Mouse (Mus musculus): Measurements from ENCODE around the gene Gsk3b.
"Not testable (repeated sequence)": the region's sequence is repeated elsewhere in the genome, so short reads cannot be mapped to it uniquely, and the experiment has no call there.

Gene Gsk3b

DNA sequence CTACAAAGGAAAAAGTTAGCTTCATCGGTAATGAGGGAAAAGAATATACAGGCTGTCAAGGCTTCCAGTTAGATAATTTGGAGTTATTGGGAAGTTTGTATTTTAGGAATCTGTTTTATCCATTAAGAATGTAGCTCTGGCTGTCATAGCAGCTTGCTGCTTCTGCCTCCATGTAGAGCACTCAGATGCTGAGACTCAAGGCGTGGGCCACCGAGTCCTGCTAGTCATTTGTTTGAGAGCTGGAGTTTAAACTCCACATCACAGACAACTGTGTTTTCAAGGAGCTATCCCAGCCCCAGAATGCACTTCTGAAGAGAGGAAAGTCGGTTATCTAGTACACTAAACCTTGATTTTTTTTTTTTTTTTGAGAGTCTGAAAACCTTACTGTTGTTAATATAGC lies 101.2 kb downstream of the Gsk3b start:
- no peak for DNase-seq (ENCODE audit: low spot score)

DNA sequence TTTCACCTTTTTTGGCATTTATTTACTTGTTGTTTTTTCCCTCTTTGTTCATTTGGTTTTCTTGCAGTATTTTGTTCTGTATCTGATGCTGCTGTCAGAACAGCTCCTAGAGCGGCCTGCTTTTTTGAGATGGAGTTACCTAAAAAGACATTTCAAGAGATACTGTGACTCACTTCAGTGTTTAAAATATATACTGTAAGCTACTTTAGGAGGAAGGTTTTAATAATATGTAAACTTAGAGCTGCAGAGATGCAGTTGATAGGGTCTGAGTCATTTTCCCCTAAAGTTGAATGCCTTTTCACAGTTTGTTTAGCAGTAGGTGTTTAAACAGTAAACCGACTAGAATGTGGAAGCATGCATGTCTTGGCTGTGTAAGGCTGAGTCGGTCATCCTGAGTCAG lies 101.7 kb downstream of the Gsk3b start:
- no peak for DNase-seq (ENCODE audit: low spot score)

DNA sequence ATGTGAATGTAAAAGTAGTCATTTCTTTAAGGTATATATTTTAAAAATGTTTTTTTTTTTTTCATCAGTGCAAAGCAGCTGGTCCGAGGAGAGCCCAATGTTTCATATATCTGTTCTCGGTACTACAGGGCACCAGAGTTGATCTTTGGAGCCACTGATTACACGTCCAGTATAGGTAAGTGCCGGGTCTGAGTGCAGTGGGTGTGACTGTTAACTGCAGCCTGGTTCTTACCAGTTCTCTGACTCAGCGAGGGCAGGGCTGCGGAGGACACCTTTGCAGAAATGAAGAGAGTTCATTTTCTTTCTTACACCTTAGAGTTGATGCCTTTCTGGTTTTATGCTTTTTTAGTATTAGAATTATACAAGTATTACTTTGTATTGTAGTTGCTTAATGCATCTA lies 102.7 kb downstream of the Gsk3b start:
- DNase-seq (ENCODE audit: low spot score): no peak

DNA sequence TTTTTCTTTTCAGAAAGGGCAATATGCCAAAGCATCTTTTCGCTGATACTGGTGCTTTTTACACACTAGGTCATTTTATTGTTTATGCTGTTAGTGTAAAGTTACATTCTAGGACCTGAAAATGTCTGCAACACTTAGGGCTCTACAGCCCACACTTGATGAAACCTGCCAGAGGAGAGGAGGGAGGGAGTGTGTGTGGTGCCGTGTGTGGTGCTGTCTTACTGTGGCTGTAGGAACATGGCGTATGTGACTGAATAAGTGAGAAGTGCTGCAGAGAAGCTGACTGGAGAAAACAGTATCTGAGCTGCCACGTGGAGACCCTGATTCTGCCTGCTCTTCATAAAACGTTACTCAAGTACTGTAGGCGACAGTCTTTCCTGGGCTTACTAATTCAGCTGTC lies 103.8 kb downstream of the Gsk3b start:
- no peak for DNase-seq (ENCODE audit: low spot score)

GRCm38 (mm10) chr16:38197299-38197698 lies 108.5 kb downstream of the Gsk3b start:
- peak; percentile 51 for DNase-seq (ENCODE audit: low spot score)

DNA sequence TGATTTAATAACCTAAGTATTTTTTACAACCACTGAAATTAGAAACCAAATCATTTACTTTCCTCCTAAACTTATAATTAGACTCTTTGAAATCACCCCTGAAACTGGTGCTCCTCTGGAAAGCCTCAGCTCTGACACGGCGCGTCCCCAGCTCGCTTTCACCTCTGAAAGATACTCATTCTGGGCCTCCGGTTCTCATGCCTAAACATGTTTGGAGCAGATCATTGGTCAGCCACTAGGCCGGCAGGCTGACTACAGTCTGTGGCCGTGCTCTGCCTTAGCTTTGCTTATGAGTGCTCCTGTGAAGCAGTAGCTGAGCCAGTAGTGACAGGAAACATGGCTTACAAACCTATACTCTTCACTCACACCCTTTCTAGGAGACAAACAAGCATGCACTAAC lies 116.5 kb downstream of the Gsk3b start:
- no peak for DNase-seq (ENCODE audit: low spot score)

- not testable (repeated sequence) for DNase-seq (ENCODE audit: low spot score)
These were observed 133.7 kb downstream of the Gsk3b start for GRCm38 (mm10) chr16:38222491-38222890.

- DNase-seq (ENCODE audit: low spot score): no peak
These were observed 148.3 kb downstream of the Gsk3b start for GRCm38 (mm10) chr16:38236936-38237585.

DNA sequence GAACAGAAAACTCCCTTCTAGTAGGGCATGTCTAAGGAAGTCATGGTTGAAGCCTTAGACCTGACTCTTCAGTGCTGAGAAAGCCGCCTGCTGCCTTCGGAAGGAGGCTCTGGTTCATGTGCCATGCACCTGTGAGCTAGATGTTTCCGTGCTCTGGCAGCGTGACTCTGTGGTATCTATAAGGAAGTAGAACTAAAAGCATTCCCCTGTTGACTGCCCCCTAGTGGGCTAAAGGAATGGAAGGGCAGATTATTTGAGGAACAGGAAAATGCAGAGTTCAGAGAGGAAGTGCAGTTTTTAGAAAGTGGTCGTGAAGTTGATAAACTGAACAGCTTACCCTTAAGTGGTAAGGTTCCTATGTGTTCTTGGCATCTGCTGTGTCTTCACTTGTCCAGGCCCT lies 150.9 kb downstream of the Gsk3b start:
- peak; percentile 49 for DNase-seq (ENCODE audit: low spot score)

GRCm38 (mm10) chr16:38240167-38240566 lies 151.4 kb downstream of the Gsk3b start:
- DNase-seq (ENCODE audit: low spot score): no peak

GRCm38 (mm10) chr16:38244111-38244510 lies 155.3 kb downstream of the Gsk3b start:
- DNase-seq (ENCODE audit: low spot score): no peak

GRCm38 (mm10) chr16:38245379-38245778 lies 156.6 kb downstream of the Gsk3b start:
- DNase-seq (ENCODE audit: low spot score): no peak

DNA sequence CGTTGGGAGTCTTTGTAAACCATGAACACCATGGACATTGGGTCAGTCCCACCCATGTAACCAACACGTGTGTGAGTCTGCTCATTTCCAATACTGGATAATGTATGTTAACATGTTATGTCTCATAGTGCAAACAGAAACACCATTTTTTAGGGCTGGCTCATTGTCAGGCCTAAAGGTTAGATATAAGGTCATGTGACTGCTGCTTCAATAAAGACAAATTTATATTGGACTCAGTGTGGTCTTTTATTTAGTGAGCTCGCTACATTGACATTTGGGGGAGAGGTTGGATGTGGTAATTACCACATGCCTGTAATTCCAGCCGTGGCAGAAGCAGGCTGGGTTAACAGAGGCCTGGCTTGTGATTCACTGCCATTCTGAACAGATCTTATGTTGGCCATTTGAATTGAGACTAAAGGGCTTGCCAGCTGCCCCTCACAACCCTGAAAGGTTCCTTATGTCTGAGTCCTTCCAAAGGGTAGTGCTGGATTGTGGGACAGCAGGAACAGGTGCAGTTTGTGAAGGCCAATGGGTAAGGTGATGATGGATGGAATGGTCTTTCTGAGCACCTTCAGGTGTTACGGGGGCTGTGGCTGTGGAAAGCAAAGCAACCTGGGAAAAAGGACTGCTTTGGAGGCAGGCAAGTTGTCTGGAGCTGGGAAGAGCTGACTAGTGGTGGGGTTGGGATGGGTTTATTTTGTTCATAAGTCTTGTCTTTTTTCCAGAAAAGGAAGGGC lies 157.2 kb downstream of the Gsk3b start:
- DNase-seq (ENCODE audit: low spot score): no peak

- DNase-seq (ENCODE audit: low spot score): no peak
These were observed 159.6 kb downstream of the Gsk3b start for GRCm38 (mm10) chr16:38248331-38248961.

DNA sequence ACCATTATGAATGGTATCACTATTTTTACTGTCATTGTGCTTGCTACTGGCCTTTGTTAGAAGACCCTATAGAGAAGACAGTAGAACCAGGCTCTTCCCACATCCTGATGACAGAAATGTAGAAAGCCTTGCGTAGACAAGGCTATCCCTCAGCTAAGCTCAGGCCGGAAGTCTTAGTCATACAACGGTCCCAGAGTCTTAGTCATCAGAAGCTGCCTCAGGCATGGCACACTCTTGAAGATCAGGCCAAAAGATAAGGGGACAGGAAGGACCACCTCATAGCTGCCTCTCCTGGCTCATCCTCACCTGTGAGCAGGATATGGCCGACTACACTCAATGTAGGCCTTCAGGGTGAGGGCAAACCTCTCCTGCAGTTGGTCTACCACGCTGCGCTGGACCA lies 161.7 kb downstream of the Gsk3b start:
- no peak for DNase-seq (ENCODE audit: low spot score)

DNA sequence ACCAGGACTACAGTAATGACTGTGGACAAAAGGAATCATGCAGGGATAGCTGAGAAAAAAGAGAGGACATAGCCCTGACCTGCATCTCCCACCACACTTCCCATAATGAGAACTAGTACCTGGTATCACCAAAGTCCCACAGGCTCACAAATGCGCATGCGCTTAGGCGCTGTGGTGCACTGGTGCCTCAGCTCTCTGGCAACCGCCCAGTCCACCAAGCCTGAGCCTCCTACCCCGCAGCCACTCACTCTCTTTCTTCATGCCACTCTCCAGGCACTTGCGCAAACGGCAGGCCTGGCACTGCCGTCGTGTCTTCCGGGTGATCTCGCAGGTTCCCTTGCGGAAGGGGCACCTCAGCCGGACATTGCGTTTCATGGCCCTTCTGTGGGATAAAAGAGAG lies 165.2 kb downstream of the Gsk3b start:
- DNase-seq (ENCODE audit: low spot score): no peak

DNA sequence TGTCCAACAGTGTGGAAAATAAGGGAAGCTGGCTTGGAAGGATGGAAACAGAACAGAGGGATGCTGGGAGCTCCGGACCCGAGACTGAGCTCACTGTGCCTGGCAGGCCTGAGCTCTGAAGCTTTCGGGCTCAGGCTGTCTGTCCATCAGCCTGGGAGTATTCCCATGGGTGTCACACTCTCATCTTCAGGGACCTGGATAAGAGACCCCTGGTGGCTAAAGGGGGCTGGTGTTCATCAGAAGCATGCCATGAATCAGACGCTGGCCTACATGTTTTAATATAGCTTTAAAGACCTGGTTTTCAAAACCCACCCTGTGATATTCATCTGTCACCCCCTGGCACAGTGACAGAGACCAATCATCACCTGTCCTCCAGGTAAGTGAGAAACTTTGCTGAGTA lies 166.3 kb downstream of the Gsk3b start:
- no peak for DNase-seq (ENCODE audit: low spot score)

- DNase-seq (ENCODE audit: low spot score): no peak
These were observed 167.1 kb downstream of the Gsk3b start for GRCm38 (mm10) chr16:38255927-38256326.

- no peak for DNase-seq (ENCODE audit: low spot score)
These were observed 182.8 kb downstream of the Gsk3b start for GRCm38 (mm10) chr16:38271601-38272000.

DNA sequence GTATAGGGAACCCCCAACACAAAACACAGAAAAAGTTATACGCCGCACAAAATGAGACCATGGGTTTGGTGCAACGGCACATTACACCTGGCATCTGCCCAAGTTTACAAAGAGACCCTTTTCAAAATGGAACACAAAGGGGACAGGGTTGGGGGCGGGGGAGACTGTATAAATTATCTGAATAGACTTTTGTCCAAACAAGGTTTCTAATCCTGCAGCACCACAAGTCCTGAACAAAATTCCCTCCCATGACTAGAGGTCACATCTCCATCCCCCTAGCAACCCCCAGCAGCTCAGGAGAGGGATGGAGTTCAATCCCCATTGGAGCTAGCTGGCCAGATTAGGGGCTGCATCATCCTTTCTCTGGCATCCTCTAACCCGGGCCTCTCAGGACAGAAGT lies 183.7 kb downstream of the Gsk3b start:
- no peak for DNase-seq (ENCODE audit: low spot score)

GRCm38 (mm10) chr16:38274737-38275136 lies 185.9 kb downstream of the Gsk3b start:
- DNase-seq (ENCODE audit: low spot score): no peak

- no peak for DNase-seq (ENCODE audit: low spot score)
These were observed 191.0 kb downstream of the Gsk3b start for GRCm38 (mm10) chr16:38279794-38280193.

- DNase-seq (ENCODE audit: low spot score): no peak
These were observed 192.2 kb downstream of the Gsk3b start for GRCm38 (mm10) chr16:38280951-38281350.
